Mouse (Mus musculus) stomach, postnatal 0 days (tissue): ENCODE data around the gene Nfe2l2. TPM values are rescaled to one million over a fixed set of nuclear protein-coding genes. Genes with fewer than 3 reads are reported as not detected.
A peak's percentile ranks its signal among the peaks of the same experiment; 100 is the strongest.

Experiments used
- ATAC-seq: fragments of 200-750 bp; cut with Nextera tagmentation; 2 replicates; pipeline ENCODE4 v1.8.0; 2017; ENCODE audit not compliant: low FRiP score, low TSS enrichment
- DNase-seq: peaks from one replicate; pipeline ENCODE4 v3.0.0-alpha.2; 2016; ENCODE audit warnings: low spot score
- H3K27ac ChIP-seq: fragments of 300-500 bp; sonication (generic); replicated peaks from 2 replicates; pipeline ENCODE4 v1.5.1; 2014; ENCODE audit warnings: mild to moderate bottlenecking, control low read depth
- H3K27me3 ChIP-seq: fragments of 300-500 bp; sonication (generic); 2 replicates; pipeline ENCODE4 v1.6.1; 2014; ENCODE audit warnings: low read length; ENCODE audit not compliant: control insufficient read depth, insufficient read depth
- H3K36me3 ChIP-seq: fragments of 300-500 bp; sonication (generic); 2 replicates; pipeline ENCODE4 v1.6.1; 2014; ENCODE audit warnings: low read length, mixed read lengths; ENCODE audit not compliant: control insufficient read depth, insufficient read depth
- H3K4me1 ChIP-seq: fragments of 300-500 bp; sonication (generic); replicated peaks from 2 replicates; pipeline ENCODE4 v1.6.1; 2014; ENCODE audit warnings: antibody characterized with exemption; ENCODE audit not compliant: control insufficient read depth, insufficient read depth
- H3K4me2 ChIP-seq: fragments of 300-500 bp; sonication (generic); replicated peaks from 2 replicates; pipeline ENCODE4 v1.6.1; 2014; ENCODE audit warnings: low read depth, mild to moderate bottlenecking, control low read depth, moderate library complexity
- H3K4me3 ChIP-seq: fragments of 300-500 bp; sonication (generic); 2 replicates; pipeline ENCODE4 v1.5.1; 2014; ENCODE audit warnings: low read depth, low read length, control low read depth
- H3K9ac ChIP-seq: fragments of 300-500 bp; sonication (generic); 2 replicates; pipeline ENCODE4 v1.6.1; 2014; ENCODE audit warnings: mild to moderate bottlenecking, low read length, control low read depth, mixed read lengths
- H3K9me3 ChIP-seq: fragments of 300-500 bp; sonication (generic); 2 replicates; pipeline ENCODE4 v1.6.1; 2016; ENCODE audit warnings: low read length; ENCODE audit not compliant: control insufficient read depth
- CTCF ChIP-seq: IDR thresholded peaks from 2 replicates; pipeline ENCODE4 v1.5.1; 2016; ENCODE audit warnings: antibody characterized with exemption, low read depth, mild to moderate bottlenecking, moderate library complexity
- EP300 ChIP-seq: optimal IDR thresholded peaks from 2 replicates; pipeline ENCODE3; 2016; ENCODE audit warnings: antibody characterized with exemption
- WGBS: fragments of 180-500 bp; shearing (Covaris S2); extraction: QIAGEN DNeasy Blood & Tissue Kit; methylation state at CpG from one replicate; pipeline ENCODE4 v1.1.7; 2014; 5-methylcytosine and 5-hydroxymethylcytosine counted together
- polyA plus RNA-seq: library from polyadenylated mRNA; unstranded; fragments of >200 nt; fragmentation: Nextera tagmentation; extraction: Ambion mirVana; gene quantifications from 2 replicates; pipeline ENCODE4 v1.2.1, GENCODE M21; 2015

The Nfe2l2 gene
- polyA plus RNA-seq, 1 experiment from 2014 or later: 125 TPM

DNA sequence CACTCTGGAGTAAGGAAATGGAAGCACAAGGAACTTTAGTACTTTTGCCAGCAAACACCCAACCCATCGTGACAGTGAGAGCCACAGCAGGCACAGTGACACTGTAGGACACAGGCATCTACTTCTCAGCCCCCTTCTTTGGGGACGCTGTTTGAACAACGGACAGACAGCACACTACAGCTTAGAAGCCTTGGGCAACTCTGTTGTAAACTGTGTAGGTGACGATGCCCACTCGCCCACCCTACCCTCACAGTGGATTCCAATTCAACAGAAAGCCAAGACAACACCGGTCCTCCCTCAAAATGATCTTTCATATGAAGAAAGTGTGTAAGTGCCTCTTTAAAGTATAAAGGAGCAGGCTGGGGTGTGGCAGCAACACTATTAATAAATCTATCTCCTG lies 12.1 kb downstream of the Nfe2l2 start:
- DNase-seq (no peak), ATAC-seq (no peak)
- no peaks in the 10 kb centered on the region for H3K27me3 ChIP-seq
- H3K9ac ChIP-seq: no peak overlapping the region
- 73% methylated on average over 6 of the region's 6 CpGs for WGBS
- H3K4me3 ChIP-seq: no peak overlapping the region
- no peak overlapping the region for H3K4me2 ChIP-seq
- H3K9me3 ChIP-seq: no peaks in the 10 kb centered on the region
- no peak overlapping the region for H3K27ac ChIP-seq
- H3K4me1 ChIP-seq: peaks cover 6% of the 10 kb centered on the region
- H3K36me3 ChIP-seq: no peaks in the 10 kb centered on the region; the same call in 1 of the 2 replicates
- TF ChIP-seq CTCF (no peak), EP300 (no peak)

DNA sequence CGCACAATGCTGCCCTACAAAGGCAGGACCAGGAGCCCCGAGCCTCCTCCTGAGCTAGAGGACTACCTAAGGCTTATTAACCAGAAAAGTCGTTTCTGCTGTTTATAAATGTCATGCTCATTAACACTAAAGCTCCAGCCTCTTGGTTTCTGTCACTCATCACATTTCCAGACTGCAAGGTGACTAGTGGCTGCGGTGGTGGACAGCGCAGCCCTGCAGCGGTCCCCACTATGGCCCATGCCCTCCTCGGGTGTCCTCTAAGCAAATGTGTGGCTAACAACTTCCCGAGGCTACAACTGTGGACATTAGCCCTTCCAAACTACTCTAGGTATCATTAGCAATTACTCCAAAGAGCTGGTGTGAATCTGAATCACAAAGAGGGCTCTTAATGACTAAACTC lies 13.1 kb downstream of the Nfe2l2 start:
- no peak for TF ChIP-seq CTCF
- TF ChIP-seq EP300: no peak
- WGBS: 80% methylated on average over 8 of the region's 8 CpGs

DNA sequence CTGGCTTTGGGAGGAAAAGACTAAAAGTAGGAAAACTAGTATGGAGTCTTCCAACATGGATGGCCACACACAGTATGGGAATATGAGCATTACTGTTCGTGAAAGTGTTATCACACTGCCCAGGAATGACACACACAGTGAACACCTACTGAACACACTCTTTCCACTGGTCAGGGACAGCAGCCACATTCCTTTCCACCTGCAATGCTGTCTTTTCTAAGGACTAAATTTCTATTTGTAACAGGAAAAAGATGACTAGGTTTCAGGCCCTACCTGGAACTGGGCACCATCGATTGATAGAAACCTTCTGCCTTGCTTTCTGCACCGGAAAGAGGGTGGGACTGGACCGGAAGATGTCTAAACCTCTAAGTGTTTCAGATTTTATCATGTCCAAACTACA lies 13.8 kb downstream of the Nfe2l2 start:
- Histone ChIP-seq H3K4me3 (no peak overlapping the region), H3K9me3 (no peaks in the 10 kb centered on the region), H3K27me3 (no peaks in the 10 kb centered on the region), H3K4me2 (no peak overlapping the region), H3K9ac (no peak overlapping the region), H3K27ac (no peak overlapping the region), H3K36me3 (no peaks in the 10 kb centered on the region), H3K4me1 (peaks cover 2% of the 10 kb centered on the region; the same call in 1 of the 2 replicates)
- ATAC-seq: no peak
- DNase-seq: no peak
- WGBS: 72% methylated on average over 4 of the region's 4 CpGs
- TF ChIP-seq CTCF (no peak), EP300 (no peak)

More for the DNA sequence above, 13.1 kb downstream of the Nfe2l2 start:
- DNase-seq: no peak
- H3K9me3 ChIP-seq: no peaks in the 10 kb centered on the region
- H3K27me3 ChIP-seq: no peaks in the 10 kb centered on the region
- H3K27ac ChIP-seq: no peak overlapping the region
- peaks cover 6% of the 10 kb centered on the region; the same call in 1 of the 2 replicates for H3K4me1 ChIP-seq
- no peak overlapping the region for H3K4me2 ChIP-seq
- H3K9ac ChIP-seq: no peak overlapping the region
- no peaks in the 10 kb centered on the region for H3K36me3 ChIP-seq
- H3K4me3 ChIP-seq: no peak overlapping the region
- ATAC-seq: no peak

DNA sequence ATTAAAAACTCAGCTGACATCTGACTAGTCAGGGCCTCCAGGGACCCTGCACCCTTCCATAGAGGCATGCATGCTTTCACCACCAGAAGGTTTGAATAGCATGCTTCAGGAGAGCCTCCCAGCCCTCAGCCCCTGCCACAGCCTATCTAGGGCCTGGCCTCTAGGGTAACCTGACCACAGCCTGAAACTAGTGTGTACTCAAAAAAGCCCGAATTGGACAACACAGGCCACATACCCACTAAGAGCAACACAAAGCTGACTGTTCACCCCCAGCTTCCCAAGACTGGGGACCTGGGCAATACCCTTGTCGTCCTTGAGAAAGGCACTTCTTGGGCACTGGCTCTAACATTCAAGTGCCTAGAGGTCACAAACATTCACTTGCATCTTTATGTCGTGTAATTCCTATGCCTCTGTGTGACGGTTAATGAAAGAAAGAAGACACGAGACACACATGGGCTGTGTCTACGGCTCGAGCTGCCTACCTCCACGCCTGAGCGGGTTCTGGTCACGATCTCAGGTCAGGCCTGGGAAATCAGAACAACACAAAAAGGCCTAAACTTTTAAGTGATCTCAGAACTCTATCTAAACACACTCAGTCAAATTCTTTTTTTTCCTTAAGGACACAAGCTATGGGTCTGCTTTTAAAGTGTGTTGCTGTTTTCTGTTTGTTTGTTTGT lies 14.8 kb downstream of the Nfe2l2 start:
- no peak overlapping the region for H3K27ac ChIP-seq
- H3K9ac ChIP-seq: no peak overlapping the region
- no peaks in the 10 kb centered on the region for H3K9me3 ChIP-seq
- ATAC-seq (no peak), DNase-seq (no peak)
- TF ChIP-seq CTCF: no peak
- no peak for TF ChIP-seq EP300
- H3K36me3 ChIP-seq: no peaks in the 10 kb centered on the region
- H3K4me1 ChIP-seq: no peaks in the 10 kb centered on the region
- H3K4me3 ChIP-seq: no peak overlapping the region
- 72% methylated on average over 10 of the region's 10 CpGs for WGBS
- H3K4me2 ChIP-seq: no peak overlapping the region
- no peaks in the 10 kb centered on the region for H3K27me3 ChIP-seq

DNA sequence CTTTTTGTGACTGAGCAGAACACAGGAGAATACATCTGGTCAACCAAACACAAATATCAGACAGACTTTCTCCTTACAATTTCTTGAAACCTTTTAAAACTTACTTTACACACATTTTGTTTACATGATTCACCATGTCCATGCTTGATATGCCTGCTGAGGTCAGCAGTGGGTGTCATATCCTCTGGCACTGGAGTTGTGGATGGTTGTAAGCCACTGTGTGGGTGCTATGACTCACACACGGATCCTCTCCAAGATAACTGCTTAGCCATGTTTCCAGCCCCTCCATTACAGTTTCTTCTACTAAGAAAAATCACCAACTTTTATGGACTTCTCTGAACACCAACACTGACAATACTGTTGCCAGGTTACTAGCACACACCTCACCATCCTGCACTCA lies 15.5 kb downstream of the Nfe2l2 start:
- H3K4me1 ChIP-seq: peaks cover 3% of the 10 kb centered on the region; the same call in 1 of the 2 replicates
- no peak overlapping the region for H3K9ac ChIP-seq
- WGBS: 63% methylated on average over 1 of the region's 1 CpGs
- DNase-seq (no peak), ATAC-seq (peak; percentile 18; the same call in 1 of the 2 replicates)
- H3K27me3 ChIP-seq: no peaks in the 10 kb centered on the region
- H3K4me3 ChIP-seq: no peak overlapping the region
- H3K9me3 ChIP-seq: no peaks in the 10 kb centered on the region
- TF ChIP-seq EP300 (no peak), CTCF (no peak)
- no peak overlapping the region for H3K27ac ChIP-seq
- no peaks in the 10 kb centered on the region for H3K36me3 ChIP-seq
- no peak overlapping the region for H3K4me2 ChIP-seq

DNA sequence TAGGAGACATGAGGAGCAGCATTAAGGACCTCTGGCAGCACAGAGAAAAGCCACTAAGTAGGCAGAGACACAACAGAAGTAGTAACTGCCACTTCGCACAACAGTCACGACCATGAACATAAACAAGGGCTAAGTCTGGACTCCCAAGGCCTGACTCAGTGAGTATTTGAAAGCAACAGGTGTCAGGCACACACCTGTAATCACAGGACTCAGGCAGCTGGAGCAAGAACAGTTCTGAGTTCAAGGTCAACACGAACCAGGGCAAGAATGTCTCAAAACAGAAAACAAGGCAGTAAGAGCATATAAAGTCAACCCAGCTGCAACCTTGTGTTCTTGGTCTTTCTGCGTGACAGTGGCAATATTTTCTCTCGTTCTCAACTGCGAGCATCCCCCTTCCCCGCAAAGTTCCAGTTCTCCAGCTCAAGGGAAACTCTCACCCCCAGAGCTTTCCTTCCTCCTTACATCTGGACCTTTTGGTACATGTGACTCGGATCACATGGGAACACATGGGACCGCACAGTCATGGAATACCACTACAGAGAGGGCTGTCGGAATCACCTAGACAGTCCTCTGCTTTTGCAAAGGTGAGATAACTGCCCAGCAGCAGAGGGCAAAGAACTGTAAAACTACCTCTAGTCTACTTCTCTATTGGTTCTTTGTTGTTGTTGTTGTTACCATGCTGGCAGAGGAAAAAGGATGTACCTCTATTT lies 17.2 kb downstream of the Nfe2l2 start:
- TF ChIP-seq EP300: no peak
- Histone ChIP-seq H3K4me3 (no peak overlapping the region), H3K27ac (peak overlapping the region; percentile 25; the same call in 1 of the 2 replicates), H3K27me3 (no peaks in the 10 kb centered on the region), H3K4me1 (peaks cover 9% of the 10 kb centered on the region; the same call in 1 of the 2 replicates), H3K36me3 (no peaks in the 10 kb centered on the region), H3K9me3 (no peaks in the 10 kb centered on the region), H3K4me2 (no peak overlapping the region), H3K9ac (no peak overlapping the region)
- WGBS: 73% methylated on average over 10 of the region's 10 CpGs
- DNase-seq (no peak), ATAC-seq (no peak)
